Mouse (Mus musculus): Measurements from ENCODE around the gene Plk5. TPM values are rescaled to one million over a fixed set of nuclear protein-coding genes. Genes with fewer than 3 reads are reported as not detected.
A peak's percentile ranks its signal among the peaks of the same experiment; 100 is the strongest.

Plk5 gene
- total and polyA plus RNA-seq, 2 experiments from 2014 or later = 7.4 to 12.9 TPM

DNA sequence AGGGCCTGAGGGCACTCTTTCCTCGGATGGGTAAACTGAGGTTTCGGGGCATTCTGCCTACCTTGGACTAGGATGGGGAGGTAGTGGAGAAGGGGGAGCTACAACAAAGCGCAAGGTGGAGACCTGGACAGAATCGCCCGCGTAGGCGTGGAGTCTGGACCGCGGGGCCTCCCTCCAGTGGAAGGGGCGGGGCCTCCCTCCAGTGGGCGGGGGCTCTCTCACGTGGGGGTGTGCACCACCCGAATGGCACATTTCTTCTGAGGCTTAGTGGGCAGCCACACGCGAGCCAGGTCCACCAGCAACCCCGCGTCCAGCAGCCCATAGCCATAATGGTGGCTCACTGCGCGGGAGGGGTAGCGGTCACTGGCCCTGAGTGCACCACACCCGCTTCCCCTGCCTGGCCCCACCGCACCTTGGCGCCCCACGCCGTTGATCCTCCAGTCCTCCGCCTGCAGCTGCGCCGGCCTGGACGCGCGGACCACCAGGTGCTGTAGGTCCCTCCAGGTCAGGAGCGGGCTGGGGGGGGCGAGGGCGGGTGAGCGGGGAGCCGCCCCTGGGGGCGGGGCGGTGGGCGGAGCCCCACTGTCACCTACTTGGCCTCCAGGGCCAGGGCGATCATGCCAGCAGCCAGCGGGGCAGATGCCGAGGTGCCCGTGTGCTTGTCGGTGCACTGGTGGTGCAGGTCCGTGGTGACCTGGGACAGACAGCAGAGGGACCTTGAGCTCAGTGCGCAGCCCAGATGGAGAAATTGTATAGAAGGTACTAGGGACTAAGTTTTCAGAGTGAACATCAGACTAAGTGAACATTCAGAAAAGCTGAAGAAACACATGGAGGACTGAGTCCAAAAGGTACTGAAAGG is 32.8 kb upstream of the Plk5 start:
- peak; percentile 1; the same call in 1 of the 2 replicates for ATAC-seq
- Histone ChIP-seq H3K9ac (peak overlapping the region; percentile 57), H3K4me3 (ENCODE audit: low read depth, low read length) (peak overlapping the region; percentile 45), H3K27ac (ENCODE audit: low read depth, low read length) (no peak overlapping the region; the same call in 1 of the 2 replicates), H3K9me3 (ENCODE audit: low read length) (no peaks in the 10 kb centered on the region), H3K27me3 (ENCODE audit: insufficient read depth, low read length) (no peaks in the 10 kb centered on the region), H3K36me3 (ENCODE audit: insufficient read depth) (peaks cover under 1% of the 10 kb centered on the region; the same call in 1 of the 2 replicates), H3K4me1 (ENCODE audit: insufficient read depth) (peaks cover 3% of the 10 kb centered on the region; the same call in 1 of the 2 replicates), H3K4me2 (ENCODE audit: low read depth) (peak overlapping the region; percentile 96)
- no peak for TF ChIP-seq CTCF (IDR thresholded peaks at IDR 0.05; ENCODE audit: low read depth)
- 2% methylated on average over 34 of the region's 46 CpGs for WGBS
- DNase-seq = no peak

DNA sequence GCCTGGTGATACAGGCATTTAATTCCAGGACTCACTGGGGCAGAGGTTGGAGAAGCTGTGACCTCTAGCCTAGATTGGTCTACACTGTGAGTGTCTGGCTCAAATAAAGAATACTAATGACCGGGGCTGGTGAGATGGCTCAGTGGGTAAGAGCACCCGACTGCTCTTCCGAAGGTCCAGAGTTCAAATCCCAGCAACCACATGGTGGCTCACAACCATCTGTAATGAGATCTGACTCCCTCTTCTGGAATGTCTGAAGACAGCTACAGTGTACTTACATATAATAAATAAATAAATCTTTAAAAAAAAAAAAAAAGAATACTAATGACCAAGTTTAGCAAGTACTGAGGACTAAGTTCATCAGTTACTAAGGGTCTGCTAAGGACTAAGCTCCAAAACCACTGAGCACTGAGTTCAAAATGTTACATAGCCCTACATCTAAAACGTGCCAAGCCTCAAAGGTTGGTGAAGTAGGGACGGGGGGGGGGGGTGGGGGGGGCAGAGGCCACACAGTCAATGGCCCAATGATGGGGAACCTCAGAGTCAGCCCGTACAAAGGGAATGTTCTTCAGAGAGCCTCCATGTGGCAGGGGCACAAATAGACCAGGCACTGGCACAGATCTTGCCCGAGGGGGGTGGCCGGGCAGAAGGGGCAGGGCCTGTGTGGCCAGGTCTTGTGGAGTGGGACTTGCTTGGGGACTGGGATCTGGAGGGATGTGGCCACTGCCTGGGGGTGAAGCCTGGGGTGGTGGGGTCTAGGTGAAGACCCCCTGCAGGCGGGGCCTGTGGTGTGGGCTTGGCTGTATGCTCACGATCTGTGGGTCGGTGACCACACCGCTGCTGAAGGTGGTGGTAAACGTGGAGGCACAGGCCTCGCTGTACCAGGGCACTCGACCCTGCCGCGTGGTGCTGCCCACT is 31.9 kb upstream of the Plk5 start:
- Histone ChIP-seq H3K4me1 (ENCODE audit: insufficient read depth) (peaks cover 7% of the 10 kb centered on the region), H3K9ac (no peak overlapping the region), H3K4me3 (ENCODE audit: low read depth, low read length) (peak overlapping the region; percentile 45; the same call in 1 of the 2 replicates), H3K9me3 (ENCODE audit: low read length) (no peaks in the 10 kb centered on the region), H3K4me2 (ENCODE audit: low read depth) (peak overlapping the region; percentile 96), H3K27ac (ENCODE audit: low read depth, low read length) (no peak overlapping the region), H3K36me3 (ENCODE audit: insufficient read depth) (no peaks in the 10 kb centered on the region), H3K27me3 (ENCODE audit: insufficient read depth, low read length) (no peaks in the 10 kb centered on the region)
- DNase-seq (no peak), ATAC-seq (no peak)
- TF ChIP-seq CTCF (IDR thresholded peaks at IDR 0.05; ENCODE audit: low read depth) = no peak
- 77% methylated on average over 17 of the region's 17 CpGs for WGBS

DNA sequence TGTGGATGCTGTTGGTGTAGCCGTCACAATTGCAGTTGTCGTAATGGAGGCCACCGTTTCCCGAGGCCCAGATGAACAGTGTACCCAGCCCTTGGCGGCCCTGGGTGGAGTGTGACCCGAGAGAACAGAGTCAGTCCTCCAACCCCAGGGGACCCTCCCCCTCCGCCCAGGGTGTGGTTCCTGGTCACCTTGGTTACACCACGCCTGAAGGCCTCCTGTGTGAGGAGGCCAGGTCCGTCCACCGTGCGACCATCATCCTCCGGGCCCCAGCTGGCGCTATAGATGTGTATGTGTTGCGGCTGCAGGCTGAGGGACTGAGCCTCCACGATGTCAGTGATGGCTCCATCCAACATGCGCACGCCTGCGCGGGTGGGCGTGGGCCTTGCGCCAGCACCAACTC is 31.2 kb upstream of the Plk5 start:
- Histone ChIP-seq H3K4me1 (ENCODE audit: insufficient read depth) (peaks cover 5% of the 10 kb centered on the region), H3K9me3 (ENCODE audit: low read length) (no peaks in the 10 kb centered on the region), H3K4me2 (ENCODE audit: low read depth) (no peak overlapping the region), H3K36me3 (ENCODE audit: insufficient read depth) (no peaks in the 10 kb centered on the region), H3K27me3 (ENCODE audit: insufficient read depth, low read length) (no peaks in the 10 kb centered on the region), H3K9ac (no peak overlapping the region), H3K4me3 (ENCODE audit: low read depth, low read length) (no peak overlapping the region), H3K27ac (ENCODE audit: low read depth, low read length) (no peak overlapping the region)
- ATAC-seq (no peak), DNase-seq (no peak)
- no peak for TF ChIP-seq CTCF (IDR thresholded peaks at IDR 0.05; ENCODE audit: low read depth)
- 84% methylated on average over 21 of the region's 21 CpGs for WGBS

DNA sequence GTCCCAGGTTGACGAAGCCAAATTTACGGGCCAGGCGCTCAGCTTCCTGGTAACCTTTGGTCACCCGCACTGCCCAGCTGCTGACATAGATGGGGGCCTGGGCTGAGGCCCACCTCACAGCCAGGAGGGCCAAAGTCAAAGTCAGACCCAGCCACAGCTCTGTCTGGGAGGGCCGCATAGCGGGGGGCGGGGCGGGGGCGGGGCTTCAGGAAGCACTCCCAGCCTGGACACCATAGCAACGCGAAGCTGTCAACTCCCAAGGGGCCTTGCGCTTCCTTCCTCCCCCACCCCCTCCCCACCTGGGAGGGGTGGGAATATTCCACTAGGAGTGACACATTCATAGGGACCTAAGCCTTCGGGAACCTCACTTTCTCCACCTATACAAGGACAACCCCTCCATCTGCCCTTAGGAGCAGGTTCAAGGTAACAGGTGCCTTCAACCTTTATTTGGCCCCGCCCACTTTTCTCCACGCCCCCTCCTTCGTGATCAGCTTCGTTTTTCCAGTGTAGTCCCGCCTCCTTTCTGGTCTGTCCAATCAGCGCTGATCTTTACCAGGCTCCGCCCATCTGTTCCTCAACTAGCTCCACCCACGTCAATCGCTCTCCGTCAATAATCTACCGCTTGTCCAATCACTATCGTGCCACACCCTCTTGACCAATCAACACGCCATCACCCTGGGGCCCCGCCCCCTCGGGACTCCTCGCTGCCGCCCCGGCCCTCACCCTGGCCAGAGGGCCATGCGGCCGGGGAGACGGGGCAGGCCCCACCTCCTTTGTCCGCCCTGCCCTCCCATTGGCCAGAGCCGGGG is 26.8 kb upstream of the Plk5 start, which contains the start of the genes Pcsk4 and Reep6:
Pcsk4 (minus strand) TSS at position 226 of the 809 bp plus-strand sequence.
Reep6 (plus strand) TSS at position 681 of the 809 bp plus-strand sequence.
- ATAC-seq (peak; percentile 93), DNase-seq (peak; percentile 96)
- H3K27me3 ChIP-seq (ENCODE audit: insufficient read depth, low read length) = 0 out of 2 replicates have a peak, but pooled peaks cover 5% of the 10 kb centered on the region
- no peaks in the 10 kb centered on the region for H3K36me3 ChIP-seq (ENCODE audit: insufficient read depth)
- H3K4me2 ChIP-seq (ENCODE audit: low read depth) = peak within 1 kb of the TSS; percentile 90
- H3K9me3 ChIP-seq (ENCODE audit: low read length) = no peaks in the 10 kb centered on the region
- TF ChIP-seq CTCF (IDR thresholded peaks at IDR 0.05; ENCODE audit: low read depth) = no peak
- H3K4me3 ChIP-seq (ENCODE audit: low read depth, low read length) = peak within 1 kb of the TSS; percentile 54
- peaks cover 11% of the 10 kb centered on the region for H3K4me1 ChIP-seq (ENCODE audit: insufficient read depth)
- 5% methylated on average over 31 of the region's 36 CpGs for WGBS
- H3K27ac ChIP-seq (ENCODE audit: low read depth, low read length) = no peak within 1 kb of the TSS
- peak within 1 kb of the TSS; percentile 47 for H3K9ac ChIP-seq

DNA sequence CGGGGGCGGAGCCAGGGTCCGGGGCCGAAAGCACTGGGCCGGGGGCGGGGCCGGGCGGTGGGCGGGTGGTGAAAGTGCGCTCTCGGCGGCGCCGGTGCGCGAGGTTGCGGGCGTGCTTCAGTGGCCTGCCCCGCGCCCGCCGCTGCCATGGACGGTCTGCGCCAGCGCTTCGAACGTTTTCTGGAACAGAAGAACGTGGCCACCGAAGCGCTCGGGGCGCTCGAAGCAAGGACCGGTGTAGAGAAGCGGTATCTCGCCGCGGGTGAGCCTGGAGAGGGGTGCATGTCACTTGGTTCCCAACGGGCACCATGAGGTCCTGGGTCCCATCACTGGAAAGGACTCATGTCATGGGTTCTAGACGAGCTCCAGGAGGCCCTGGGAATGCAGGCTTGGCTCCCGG is 26.2 kb upstream of the Plk5 start:
- no peak for TF ChIP-seq CTCF (IDR thresholded peaks at IDR 0.05; ENCODE audit: low read depth)
- ATAC-seq = no peak
- Histone ChIP-seq H3K4me2 (ENCODE audit: low read depth) (peak overlapping the region; percentile 90), H3K9ac (peak overlapping the region; percentile 47), H3K27ac (ENCODE audit: low read depth, low read length) (no peak overlapping the region), H3K27me3 (ENCODE audit: insufficient read depth, low read length) (0 out of 2 replicates have a peak, but pooled peaks cover 5% of the 10 kb centered on the region), H3K4me1 (ENCODE audit: insufficient read depth) (peaks cover 11% of the 10 kb centered on the region), H3K9me3 (ENCODE audit: low read length) (no peaks in the 10 kb centered on the region), H3K36me3 (ENCODE audit: insufficient read depth) (no peaks in the 10 kb centered on the region), H3K4me3 (ENCODE audit: low read depth, low read length) (peak overlapping the region; percentile 54)
- under 1% methylated on average over 37 of the region's 41 CpGs for WGBS
- DNase-seq = no peak

DNA sequence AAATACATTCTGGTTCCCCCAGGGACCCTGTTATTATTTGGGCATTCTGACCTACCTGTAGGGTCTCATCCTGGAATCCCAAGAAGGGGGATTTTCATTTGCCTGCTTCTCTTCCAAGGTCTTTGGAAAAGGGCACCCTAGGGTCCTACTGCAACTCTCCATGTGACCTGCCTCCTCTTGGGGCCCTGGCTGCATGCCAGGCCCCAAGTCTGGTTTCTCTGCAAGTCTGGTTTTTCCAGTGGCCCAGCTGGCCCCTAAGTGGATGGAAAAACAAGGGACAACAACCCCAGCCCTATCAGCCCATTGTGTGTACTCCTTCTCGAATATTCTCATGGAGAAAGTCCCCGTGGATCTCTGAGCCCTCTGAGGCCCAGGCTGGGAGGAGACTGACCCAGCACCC is 25.4 kb upstream of the Plk5 start:
- ATAC-seq (no peak), DNase-seq (no peak)
- Histone ChIP-seq H3K4me1 (ENCODE audit: insufficient read depth) (peaks cover 11% of the 10 kb centered on the region), H3K4me3 (ENCODE audit: low read depth, low read length) (no peak overlapping the region; the same call in 1 of the 2 replicates), H3K4me2 (ENCODE audit: low read depth) (peak overlapping the region; percentile 90), H3K9ac (peak overlapping the region; percentile 47; the same call in 1 of the 2 replicates), H3K36me3 (ENCODE audit: insufficient read depth) (no peaks in the 10 kb centered on the region), H3K9me3 (ENCODE audit: low read length) (no peaks in the 10 kb centered on the region), H3K27ac (ENCODE audit: low read depth, low read length) (no peak overlapping the region), H3K27me3 (ENCODE audit: insufficient read depth, low read length) (0 out of 2 replicates have a peak, but pooled peaks cover 5% of the 10 kb centered on the region)
- no peak for TF ChIP-seq CTCF (IDR thresholded peaks at IDR 0.05; ENCODE audit: low read depth)
- WGBS = 80% methylated on average over 2 of the region's 2 CpGs

Measured in forebrain, postnatal 0 days (tissue).